Mouse (Mus musculus): ENCODE data around the gene Ccdc106.

DNA sequence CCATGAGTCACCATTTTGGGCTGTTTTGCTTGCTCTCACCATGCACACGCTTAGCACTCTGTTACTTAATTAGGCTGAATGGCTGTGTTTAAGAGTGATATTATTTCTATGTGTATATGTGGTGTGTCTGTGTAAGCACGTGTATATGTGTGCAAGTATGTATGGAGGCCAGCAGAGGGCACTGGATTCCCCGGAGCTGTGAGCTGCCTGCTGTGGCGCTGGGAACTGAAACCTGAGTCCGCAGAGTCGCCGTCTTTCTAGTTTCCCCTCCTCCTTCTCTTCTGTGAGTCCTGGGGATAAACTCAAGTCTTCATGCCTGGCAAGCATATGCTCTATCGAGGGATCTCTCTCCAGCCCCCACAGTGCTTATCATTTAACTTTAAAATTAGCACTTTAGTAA is 88.9 kb downstream of the Ccdc106 start:
- TF ChIP-seq NRF1 (IDR thresholded peaks at IDR 0.05; ENCODE audit: low read depth, low read length) (no peak), IRF4 (IDR thresholded peaks at IDR 0.05; ENCODE audit: low read depth, low read length) (no peak), POLR2A (IDR thresholded peaks at IDR 0.05; ENCODE audit: low read depth, low read length) (no peak), MAX (IDR thresholded peaks at IDR 0.05; ENCODE audit: low read length) (no peak), TCF12 (IDR thresholded peaks at IDR 0.05; ENCODE audit: low read depth, low read length) (no peak), MYC (IDR thresholded peaks at IDR 0.05; ENCODE audit: low read depth, low read length) (no peak)

Data from CH12.LX (cell line).